Mouse (Mus musculus): ENCODE measurements around the gene Nectin2. TPM values are rescaled to one million over a fixed set of nuclear protein-coding genes. Genes with fewer than 3 reads are reported as not detected.

Nectin2 gene
- 0.62 TPM for total RNA-seq (2023)

GRCm38 (mm10) chr7:19750217-19751069 is at the start of gene Nectin2:
Nectin2 (minus strand) TSS chr7:19750483.

GRCm38 (mm10) chr7:19796697-19797588 is 46.7 kb upstream of the Nectin2 start, which contains the start of gene Cblc:
Cblc (minus strand) TSS chr7:19796809.

DNA sequence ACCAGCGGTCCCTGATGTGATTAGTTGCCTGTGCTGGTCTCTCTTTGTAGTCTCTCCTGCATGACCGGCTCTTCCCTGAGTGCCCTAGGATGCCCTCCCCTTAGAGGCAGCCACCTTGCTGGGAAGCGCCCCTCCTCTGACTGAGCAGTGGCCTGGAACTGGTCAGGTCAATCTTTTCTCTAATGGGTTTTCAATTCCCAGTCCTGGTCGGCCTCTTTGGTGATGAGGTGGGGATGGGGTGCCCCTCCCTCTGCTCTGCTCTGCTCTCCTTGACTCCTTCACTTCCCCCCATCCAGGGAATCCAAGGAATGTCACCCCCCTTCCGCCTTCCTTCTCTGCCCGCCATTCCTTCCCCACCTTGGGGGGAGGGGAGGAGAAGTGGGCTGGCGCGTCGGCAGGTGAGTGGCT is 20.7 kb upstream of the Nectin2 start, which contains the start of gene Bcam:
Gene Bcam (minus strand): TSS at position 33 of the 408 bp plus-strand sequence.

DNA sequence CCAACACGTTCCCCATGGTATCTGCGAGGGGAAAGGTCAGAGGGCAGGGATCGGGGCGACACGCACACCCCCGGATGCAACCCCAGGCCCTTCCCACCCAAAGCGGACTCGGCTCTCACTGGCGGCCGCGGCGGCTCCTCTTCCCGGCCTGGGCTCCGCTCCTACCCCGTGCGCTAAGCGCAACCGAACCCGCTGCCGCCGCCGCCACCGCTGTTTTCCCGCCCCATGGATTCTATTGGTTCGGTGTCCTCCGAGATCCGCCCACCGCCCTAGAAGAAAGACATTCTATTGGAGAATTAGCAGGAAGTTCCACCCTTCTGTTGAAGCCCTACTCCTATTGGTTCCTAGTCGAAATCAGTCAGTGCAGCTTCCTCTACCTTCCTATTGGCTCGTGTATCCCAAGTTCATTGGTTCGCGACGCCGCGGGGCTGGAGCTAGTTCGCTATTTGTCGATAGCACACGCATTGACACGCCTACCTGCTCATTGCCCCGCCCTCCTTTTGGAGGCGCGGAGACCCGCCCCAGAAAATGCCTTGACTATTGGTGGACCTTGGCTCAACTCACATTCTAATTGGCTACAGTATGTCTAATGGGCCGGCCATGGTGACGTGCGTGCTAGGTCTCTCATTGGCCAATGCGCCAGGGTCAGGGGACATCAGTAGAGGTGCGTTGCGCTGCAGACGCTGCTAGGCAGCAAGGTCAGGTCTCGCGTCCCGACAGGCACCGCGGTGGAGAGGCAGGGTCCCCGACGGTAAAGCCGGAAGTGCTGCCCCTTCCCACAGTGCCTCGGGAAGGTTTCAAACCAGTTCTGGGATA is 34.8 kb downstream of the Nectin2 start, which contains the start of gene Tomm40:
Gene Tomm40 (minus strand): TSS at position 200 of the 816 bp plus-strand sequence.

DNA sequence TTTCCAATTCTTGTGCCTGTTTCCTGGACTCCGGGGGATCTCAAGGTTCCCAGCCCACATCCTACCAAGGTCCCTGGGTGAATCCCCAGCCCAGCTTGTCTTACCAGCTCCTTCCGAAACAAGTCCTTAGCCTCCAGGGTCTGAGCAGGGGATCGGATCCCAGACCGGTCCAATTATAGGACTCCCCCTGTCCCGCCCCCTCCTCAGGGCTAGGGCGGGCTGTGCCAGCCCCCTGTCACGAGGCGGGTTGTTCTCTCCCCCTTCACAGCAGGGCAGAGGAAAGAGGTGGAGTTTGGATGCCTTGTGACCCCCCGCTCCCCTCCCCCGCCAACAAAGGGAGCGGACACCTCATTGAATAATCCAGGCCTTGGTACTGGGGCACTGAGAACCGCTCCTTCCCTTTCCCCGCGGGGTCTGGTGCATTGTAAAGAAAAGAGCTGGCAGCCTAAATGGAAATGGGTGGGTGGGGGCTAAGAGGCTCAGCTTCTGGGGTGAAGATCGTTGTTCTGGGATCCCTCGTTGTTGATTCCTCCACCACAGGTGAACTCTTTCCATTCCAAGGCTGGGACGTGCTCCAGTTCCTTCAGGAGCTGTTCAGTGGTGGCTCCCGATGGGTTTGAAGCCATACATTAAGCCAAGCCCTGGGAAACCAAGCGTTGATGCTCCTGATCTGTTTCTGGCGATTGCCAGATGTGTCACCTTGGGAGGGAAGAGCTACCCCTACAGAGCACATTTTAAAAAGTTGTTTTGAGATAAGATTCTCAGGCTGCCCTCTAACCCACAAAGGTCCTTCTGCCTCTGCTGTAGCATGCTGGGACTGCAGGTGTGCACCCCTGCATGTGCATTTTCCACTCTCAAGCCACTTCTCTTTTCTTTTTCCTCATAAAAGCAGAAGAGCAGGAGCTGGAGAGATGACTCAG is 51.1 kb downstream of the Nectin2 start, which contains the start of gene Apoe:
Gene Apoe (minus strand): TSS at position 282 of the 920 bp plus-strand sequence.

GRCm38 (mm10) chr7:19691873-19692865 is 58.1 kb downstream of the Nectin2 start, which contains the start of gene Apoc1:
Apoc1 (minus strand) TSS chr7:19692660.

DNA sequence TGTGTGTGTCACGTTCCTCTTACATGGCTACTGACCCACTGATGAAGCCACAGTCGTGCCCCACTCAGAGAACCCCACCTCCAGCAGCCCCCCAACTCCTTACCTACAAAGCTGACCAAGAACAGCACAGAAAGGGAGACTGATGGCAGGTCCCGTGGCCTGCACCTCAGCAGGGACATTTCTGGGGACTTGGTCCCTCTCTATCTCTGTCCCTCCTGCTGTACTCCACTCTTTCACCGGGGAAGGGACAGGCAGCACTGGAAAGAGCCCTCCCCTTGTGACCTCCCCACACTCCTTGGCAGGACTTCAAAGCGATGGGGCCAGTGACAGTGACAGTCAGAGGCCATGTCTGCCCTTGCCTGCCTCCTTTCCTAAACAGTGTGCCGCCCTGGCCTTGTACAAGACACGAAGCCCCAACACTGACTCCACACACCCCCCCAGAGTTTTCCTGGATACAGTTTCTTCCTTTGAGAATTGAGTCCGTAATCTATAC is 69.0 kb downstream of the Nectin2 start, which contains the start of the genes Gm44805 and Apoc4:
Gene Gm44805 (minus strand): TSS at position 222 of the 493 bp plus-strand sequence.
Gene Apoc4 (minus strand): TSS at position 278 of the 493 bp plus-strand sequence.

GRCm38 (mm10) chr7:19677872-19678271 is 72.4 kb downstream of the Nectin2 start, which contains the start of gene Apoc2:
Apoc2 (minus strand) TSS chr7:19677941.

Other genes with a start within 250 kb of the Nectin2 start
- gene Bloc1s3, start 242.1 kb downstream of the Nectin2 start, total RNA-seq (2023) = 4.1 TPM
- gene Trappc6a, start 242.1 kb downstream of the Nectin2 start, total RNA-seq (2023) = 25.3 TPM
- not detected for gene Nkpd1, start 232.6 kb downstream of the Nectin2 start, total RNA-seq (2023)
- gene Ppp1r37, start 187.4 kb downstream of the Nectin2 start, total RNA-seq (2023) = 61.6 TPM
- 0.83 TPM for gene Zfp296, start 173.2 kb downstream of the Nectin2 start, total RNA-seq (2023)
- 52.5 TPM for gene Gemin7, start 172.9 kb downstream of the Nectin2 start, total RNA-seq (2023)
- 84.2 TPM for gene Clasrp, start 146.0 kb downstream of the Nectin2 start, total RNA-seq (2023)
- 56.3 TPM for gene Relb, start 121.0 kb downstream of the Nectin2 start, total RNA-seq (2023)
- 76.6 TPM for gene Clptm1, start 85.5 kb downstream of the Nectin2 start, total RNA-seq (2023)
- gene Apoc2, start 72.5 kb downstream of the Nectin2 start, total RNA-seq (2023) = not detected
- not detected for gene Gm44805, start 69.1 kb downstream of the Nectin2 start, total RNA-seq (2023)
- not detected for gene Apoc4, start 69.0 kb downstream of the Nectin2 start, total RNA-seq (2023)
- gene Apoc1, start 57.8 kb downstream of the Nectin2 start, total RNA-seq (2023) = 2.0 TPM
- 38.1 TPM for gene Apoe, start 51.3 kb downstream of the Nectin2 start, total RNA-seq (2023)
- gene Tomm40, start 35.0 kb downstream of the Nectin2 start, total RNA-seq (2023) = 56.8 TPM
- gene Bcam, start 20.5 kb upstream of the Nectin2 start, total RNA-seq (2023) = 2.0 TPM
- not detected for gene Cblc, start 46.3 kb upstream of the Nectin2 start, total RNA-seq (2023)
- 35.9 TPM for gene Bcl3, start 72.3 kb upstream of the Nectin2 start, total RNA-seq (2023)
- gene Gm19345, start 101.5 kb upstream of the Nectin2 start, total RNA-seq (2023) = not detected
- gene Ceacam16, start 110.8 kb upstream of the Nectin2 start, total RNA-seq (2023) = 0.68 TPM
- gene Ceacam19, start 137.5 kb upstream of the Nectin2 start, total RNA-seq (2023) = not detected
- gene Pvr, start 170.7 kb upstream of the Nectin2 start, total RNA-seq (2023) = 92.4 TPM
- gene Igsf23, start 200.3 kb upstream of the Nectin2 start, total RNA-seq (2023) = 5.5 TPM
- not detected for gene Ceacam20, start 214.9 kb upstream of the Nectin2 start, total RNA-seq (2023)
- gene Nlrp9b, start 241.0 kb upstream of the Nectin2 start, total RNA-seq (2023) = not detected